Mouse (Mus musculus) cortical plate, adult 2 months (tissue): ENCODE data around the gene Tm6sf2.

Experiments used
- CTCF ChIP-seq: fragments of 200-500 bp; IDR thresholded peaks from 2 replicates; pipeline ENCODE4 v1.5.1; 2011; ENCODE audit warnings: mild to moderate bottlenecking, control low read depth, low read length; ENCODE audit not compliant: insufficient read depth; ENCODE audit errors: extremely low read depth
- POLR2A ChIP-seq: fragments of 200-500 bp; IDR thresholded peaks from 2 replicates; pipeline ENCODE4 v1.6.1; 2011; ENCODE audit warnings: mild to moderate bottlenecking, low read length, control low read depth; ENCODE audit not compliant: insufficient read depth; ENCODE audit errors: extremely low read depth

DNA sequence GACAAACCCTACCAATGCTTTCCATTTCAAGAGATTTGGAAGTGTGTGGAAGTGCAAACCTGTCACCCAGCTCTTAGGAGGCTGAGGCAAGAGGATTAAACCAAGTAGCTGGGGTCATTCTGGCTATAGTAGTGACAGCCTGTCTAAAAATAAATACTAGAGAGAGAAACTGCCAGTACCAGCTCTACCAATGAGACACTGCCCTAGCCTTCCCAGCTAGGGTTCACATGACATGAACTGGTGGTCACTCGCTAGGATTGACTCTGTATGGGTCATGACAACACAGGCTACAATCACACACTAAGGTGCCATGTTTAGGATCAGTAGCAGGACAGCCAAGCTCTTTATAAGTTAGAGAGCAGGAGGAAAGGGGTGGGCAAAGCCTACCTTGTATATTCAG is 42.5 kb upstream of the Tm6sf2 start:
- TF ChIP-seq POLR2A (no peak), CTCF (no peak)
